ENCODE assay signal across 9 mouse cellular contexts in the genomic region with DNA sequence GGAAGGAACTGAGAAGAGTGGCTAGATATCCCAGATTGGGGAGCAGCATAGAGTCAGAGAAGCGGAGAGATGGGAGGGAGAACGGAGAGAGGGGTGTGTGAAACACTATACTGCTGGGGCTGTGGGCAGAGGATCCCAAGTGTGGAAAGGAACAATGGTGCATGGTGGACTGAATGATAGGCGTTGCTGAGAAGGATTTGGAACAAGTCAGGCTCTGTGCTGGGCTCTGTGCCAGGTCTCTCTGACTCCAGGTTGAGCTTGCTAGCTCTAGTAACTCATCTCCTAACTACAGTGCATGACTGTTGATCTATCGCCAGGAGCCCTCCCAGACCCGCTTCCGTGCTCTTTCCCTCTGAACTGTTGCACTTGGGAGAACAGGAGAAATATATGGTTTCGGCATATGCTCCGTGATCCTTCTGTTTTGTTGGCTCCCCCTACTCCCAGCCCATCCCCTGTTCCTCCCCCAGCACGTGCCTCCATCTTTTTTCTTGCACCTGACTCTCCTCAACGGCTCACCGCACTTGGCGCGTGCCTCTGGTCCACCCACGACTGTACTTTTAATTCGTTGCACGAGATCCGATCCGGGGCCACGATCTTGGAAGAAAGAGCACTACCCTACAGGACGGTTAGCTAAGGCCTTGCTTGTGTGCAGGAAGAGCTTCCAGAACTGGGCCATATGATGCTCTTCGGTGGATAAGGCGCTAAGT. TPM values are rescaled to one million over a fixed set of nuclear protein-coding genes. Genes with fewer than 3 reads are reported as not detected.
A peak's percentile ranks its signal among the peaks of the same experiment; 100 is the strongest.
DNase-seq lines count a peak whose midpoint lies in the region; ATAC-seq lines count a peak whose summit lies in the region.
"Had no signal": no experiment of that assay in that cellular context is flagged by ENCODE, and none has a peak within 500 bp of the region (broad histone marks: within the 10 kb centered on the region; RNA-seq: fewer than 3 reads in every experiment).

Gene Abca15 (plus strand): TSS at position 584 of the 707 bp plus-strand sequence.

- 77% methylated on average over 22 of the region's 22 CpGs for WGBS in heart, embryonic 13.5 days
- 78% methylated on average over 22 of the region's 22 CpGs for WGBS in embryonic facial prominence, embryonic 13.5 days
- 83% methylated on average over 22 of the region's 22 CpGs for WGBS in intestine, embryonic 14.5 days
- 89% methylated on average over 22 of the region's 22 CpGs for WGBS in midbrain, embryonic 10.5 days

- no peak for DNase-seq in heart, adult 11 months
- DNase-seq in Muller cell, postnatal 12 days (ENCODE audit: inconsistent ontology term) = peak; percentile 12
- DNase-seq in intestine, embryonic 14.5 days (ENCODE audit: low spot score) = no peak
- DNase-seq in midbrain, embryonic 10.5 days (ENCODE audit: low spot score) = no peak

- H3K4me1 ChIP-seq in heart, embryonic 13.5 days = peaks cover 9% of the 10 kb centered on the region
- peaks cover 5% of the 10 kb centered on the region; the same call in 1 of the 2 replicates for H3K4me1 ChIP-seq in embryonic facial prominence, embryonic 13.5 days
- no peaks in the 10 kb centered on the region for H3K4me1 ChIP-seq in intestine, embryonic 14.5 days (replicated peaks; ENCODE audit: control insufficient read depth, insufficient read depth, low read length)
- 0 out of 2 replicates have a peak, but pooled peaks cover 9% of the 10 kb centered on the region for H3K4me1 ChIP-seq in midbrain, embryonic 10.5 days

- H3K4me3 ChIP-seq in heart, embryonic 13.5 days = peak within 1 kb of the TSS; percentile 42
- H3K4me3 ChIP-seq in embryonic facial prominence, embryonic 13.5 days = peak within 1 kb of the TSS; percentile 25; the same call in 1 of the 2 replicates
- 0 out of 2 replicates have a peak within 1 kb of the TSS, but pooled peaks have one; percentile 11 for H3K4me3 ChIP-seq in intestine, embryonic 14.5 days (ENCODE audit: low read depth, low read length)
- peak within 1 kb of the TSS; percentile 49 for H3K4me3 ChIP-seq in midbrain, embryonic 10.5 days
- H3K4me3 ChIP-seq: erythroblast, embryonic 14.5 days had no signal

- H3K36me3 ChIP-seq in heart, embryonic 13.5 days = no peaks in the 10 kb centered on the region
- no peaks in the 10 kb centered on the region for H3K36me3 ChIP-seq in embryonic facial prominence, embryonic 13.5 days
- H3K36me3 ChIP-seq in intestine, embryonic 14.5 days (ENCODE audit: control insufficient read depth, insufficient read depth, low read length) = no peaks in the 10 kb centered on the region
- no peaks in the 10 kb centered on the region for H3K36me3 ChIP-seq in midbrain, embryonic 10.5 days

- H3K27me3 ChIP-seq in heart, embryonic 13.5 days (replicated peaks) = peaks cover 12% of the 10 kb centered on the region
- H3K27me3 ChIP-seq in embryonic facial prominence, embryonic 13.5 days = 0 out of 2 replicates have a peak, but pooled peaks cover 15% of the 10 kb centered on the region
- no peaks in the 10 kb centered on the region for H3K27me3 ChIP-seq in intestine, embryonic 14.5 days (replicated peaks; ENCODE audit: control insufficient read depth, insufficient read depth, low read length)
- H3K27me3 ChIP-seq in midbrain, embryonic 10.5 days (ENCODE audit: low read depth, poor library complexity, severe bottlenecking) = peaks cover 8% of the 10 kb centered on the region; the same call in 1 of the 2 replicates

- no peak for ATAC-seq in heart, embryonic 13.5 days (ENCODE audit: extremely low read depth, insufficient number of reproducible peaks, low FRiP score, low TSS enrichment)
- ATAC-seq in embryonic facial prominence, embryonic 13.5 days (ENCODE audit: insufficient number of reproducible peaks, insufficient read depth, low FRiP score, low TSS enrichment, low read depth) = peak; percentile 46
- no peak; the same call in 1 of the 2 replicates for ATAC-seq in intestine, embryonic 14.5 days (replicated peaks; ENCODE audit: low FRiP score, low TSS enrichment, low read depth)
- ATAC-seq in erythroblast, adult 5-6 weeks (replicated peaks; ENCODE audit: low FRiP score, poor library complexity, severe bottlenecking) = no peak
- no peak; the same call in 1 of the 2 replicates for ATAC-seq in frontal cortex, adult (ENCODE audit: low TSS enrichment)

- H3K9ac ChIP-seq in heart, embryonic 13.5 days = peak within 1 kb of the TSS; percentile 48; the same call in 1 of the 2 replicates
- H3K9ac ChIP-seq in embryonic facial prominence, embryonic 13.5 days = no peak within 1 kb of the TSS
- no peak within 1 kb of the TSS for H3K9ac ChIP-seq in intestine, embryonic 14.5 days (ENCODE audit: low read length)

- H3K4me2 ChIP-seq in heart, embryonic 13.5 days = peak within 1 kb of the TSS; percentile 69
- peak within 1 kb of the TSS; percentile 54 for H3K4me2 ChIP-seq in embryonic facial prominence, embryonic 13.5 days
- H3K4me2 ChIP-seq in intestine, embryonic 14.5 days (ENCODE audit: low read length) = peak within 1 kb of the TSS; percentile 46

- no peaks in the 10 kb centered on the region for H3K9me3 ChIP-seq in heart, embryonic 13.5 days
- H3K9me3 ChIP-seq in embryonic facial prominence, embryonic 13.5 days = no peaks in the 10 kb centered on the region
- H3K9me3 ChIP-seq in intestine, embryonic 14.5 days (ENCODE audit: control insufficient read depth, low read length) = no peaks in the 10 kb centered on the region
- H3K9me3 ChIP-seq in midbrain, embryonic 10.5 days (replicated peaks) = no peaks in the 10 kb centered on the region

- H3K27ac ChIP-seq in heart, embryonic 13.5 days (replicated peaks) = no peak within 1 kb of the TSS
- H3K27ac ChIP-seq in embryonic facial prominence, embryonic 13.5 days = no peak within 1 kb of the TSS
- no peak within 1 kb of the TSS for H3K27ac ChIP-seq in intestine, embryonic 14.5 days (ENCODE audit: low read depth)
- no peak within 1 kb of the TSS for H3K27ac ChIP-seq in midbrain, embryonic 10.5 days (replicated peaks)

RNA-seq across cellular contexts. Expression of gene Abca15, which starts in this region (rescaled TPM):
- polyA plus RNA-seq in heart, embryonic 13.5 days (2015; fragmentation: Nextera tagmentation; extraction: Ambion mirVana) = not detected in 2 replicates
- polyA plus RNA-seq in embryonic facial prominence, embryonic 13.5 days (2015; fragmentation: Nextera tagmentation; extraction: Ambion mirVana) = not detected in 2 replicates
- not detected in 2 replicates for polyA plus RNA-seq in intestine, embryonic 14.5 days (2014; fragmentation: Nextera tagmentation; extraction: Ambion mirVana)
- polyA plus RNA-seq in midbrain, embryonic 10.5 days (2016; fragmentation: Nextera tagmentation; extraction: Ambion mirVana) = not detected in 2 replicates
- not detected in 2 replicates for total RNA-seq in erythroblast, adult 5-6 weeks (2015; ENCODE audit: low replicate concordance)
- not detected in 2 replicates for total RNA-seq in erythroblast, adult 5-6 weeks (2017; ENCODE audit: low replicate concordance)
- polyA plus RNA-seq: erythroblast, embryonic 14.5 days had no signal

Comparison
In these comparisons a context has a peak if more than half of its experiments do, and no peak if none do; other contexts are left out.
1. Peak in ATAC-seq, H3K4me3 ChIP-seq and H3K4me2 ChIP-seq in embryonic facial prominence, embryonic 13.5 days; RNA of the gene not detected or under 1 TPM.